Mouse (Mus musculus) olfactory bulb, adult 2 months (tissue): Measurements from ENCODE around the gene Rnf220. TPM values are rescaled to one million over a fixed set of nuclear protein-coding genes. Genes with fewer than 3 reads are reported as not detected.

ENCODE experiments used
- H3K27ac ChIP-seq: fragments of 200-500 bp; 2 replicates; pipeline ENCODE4 v1.5.1; 2012; ENCODE audit warnings: low read depth, low read length; ENCODE audit not compliant: insufficient read depth
- H3K4me1 ChIP-seq: fragments of 200-500 bp; 2 replicates; pipeline ENCODE4 v1.6.1; 2012; ENCODE audit warnings: low read length; ENCODE audit not compliant: control insufficient read depth, insufficient read depth
- H3K4me3 ChIP-seq: fragments of 200-500 bp; 2 replicates; pipeline ENCODE4 v1.5.1; 2012; ENCODE audit warnings: mild to moderate bottlenecking, low read depth, low read length, moderate library complexity; ENCODE audit not compliant: insufficient read depth
- CTCF ChIP-seq: fragments of 200-500 bp; IDR thresholded peaks from 2 replicates; pipeline ENCODE4 v1.5.1; 2012; ENCODE audit warnings: low read depth, mild to moderate bottlenecking, low read length, moderate library complexity; ENCODE audit not compliant: insufficient read depth
- POLR2A ChIP-seq: fragments of 200-500 bp; IDR thresholded peaks from 2 replicates; pipeline ENCODE4 v1.6.1; 2012; ENCODE audit warnings: mild to moderate bottlenecking, low read depth, low read length, moderate library complexity; ENCODE audit not compliant: insufficient read depth
- WGBS: fragments of 180-500 bp; shearing (Covaris S2); methylation state at CpG from one replicate; pipeline ENCODE4 v1.1.7; 2018; 5-methylcytosine and 5-hydroxymethylcytosine counted together
- polyA plus RNA-seq: library from polyadenylated mRNA; stranded (reverse); fragments of >200 nt; gene quantifications from 2 replicates; pipeline ENCODE4 v1.2.4, GENCODE M21; 2012; ENCODE audit warnings: low replicate concordance; ENCODE audit not compliant: missing spikeins, insufficient read depth, insufficient read length

Rnf220 gene
- polyA plus RNA-seq, 1 experiment, result not detected

DNA sequence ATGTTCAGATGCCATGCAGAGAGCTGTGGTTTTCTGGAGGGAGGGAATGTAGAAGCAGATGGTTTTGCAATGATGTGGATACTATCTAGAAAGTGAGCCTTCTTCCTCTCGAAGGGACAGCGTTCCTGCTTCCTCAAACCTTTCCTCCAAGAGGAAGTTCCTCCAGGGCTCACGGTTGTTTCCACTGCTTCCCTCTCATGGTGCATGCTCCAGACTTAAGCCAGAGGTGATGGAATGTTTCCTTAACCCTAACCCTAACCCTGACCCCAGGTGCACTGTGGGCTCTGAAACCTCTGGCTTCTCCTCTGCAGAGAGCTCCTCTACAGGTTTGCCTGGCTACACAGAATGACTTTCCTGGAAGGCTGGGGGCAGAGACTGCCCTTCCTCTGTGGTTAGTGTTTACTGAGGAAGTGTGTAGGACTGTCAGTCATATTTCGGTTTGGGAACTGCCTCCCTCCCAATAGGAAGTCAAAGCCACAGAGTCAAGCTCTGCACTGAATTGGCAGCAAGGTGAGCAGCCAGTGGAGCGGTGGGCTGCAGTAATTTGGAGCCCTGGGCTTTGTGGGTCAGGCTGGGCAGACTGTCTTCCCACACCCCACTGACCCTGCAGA, 242.7 kb downstream of the Rnf220 start:
- TF ChIP-seq CTCF (no peak), POLR2A (no peak)
- Histone ChIP-seq H3K4me3 (no peak overlapping the region), H3K4me1 (peaks cover 9% of the 10 kb centered on the region), H3K27ac (no peak overlapping the region)
- WGBS, result 73% methylated on average over 5 of the region's 5 CpGs

DNA sequence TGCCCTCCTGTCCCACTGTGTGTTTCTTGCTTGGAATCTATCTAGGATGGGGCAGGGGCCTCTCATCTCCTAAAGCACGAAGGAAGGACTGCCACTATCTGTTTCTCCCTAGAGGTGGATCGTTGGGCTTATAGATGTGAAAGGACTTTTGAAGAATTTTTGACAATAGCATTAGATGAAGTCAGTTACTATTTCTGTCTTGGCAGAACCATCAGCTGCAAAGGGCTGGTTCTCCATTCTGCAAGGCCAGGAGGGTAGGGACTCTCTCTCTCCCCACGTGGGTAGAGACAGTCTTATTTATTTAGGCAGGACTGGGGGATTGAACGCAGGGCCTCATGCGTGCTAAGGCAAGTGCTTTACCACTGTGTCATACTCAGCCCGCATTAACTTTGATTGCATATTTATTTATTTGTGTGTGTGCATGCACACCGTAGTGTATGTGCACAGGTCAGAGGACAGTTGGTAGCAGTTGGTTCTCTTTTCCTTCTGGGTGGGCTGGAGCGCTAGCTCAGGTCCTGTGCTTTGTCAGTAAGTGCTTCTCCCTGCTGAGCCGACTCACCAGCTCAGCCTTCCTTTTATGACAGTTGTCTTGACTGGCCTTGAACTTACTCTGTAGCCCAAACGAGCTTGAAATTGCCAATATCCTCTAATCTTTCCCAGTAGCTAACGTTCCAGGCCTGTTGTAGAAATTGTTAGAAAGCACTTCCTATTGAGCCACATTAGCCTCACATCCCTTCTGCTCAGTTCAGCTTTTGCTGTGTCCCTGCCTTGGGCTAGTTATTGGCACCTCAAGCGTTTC, 243.4 kb downstream of the Rnf220 start:
- H3K4me3 ChIP-seq, result no peak overlapping the region
- H3K4me1 ChIP-seq, result peaks cover 9% of the 10 kb centered on the region
- H3K27ac ChIP-seq, result no peak overlapping the region
- no peak for TF ChIP-seq CTCF
- WGBS, result 82% methylated on average over 12 of the region's 12 CpGs

DNA sequence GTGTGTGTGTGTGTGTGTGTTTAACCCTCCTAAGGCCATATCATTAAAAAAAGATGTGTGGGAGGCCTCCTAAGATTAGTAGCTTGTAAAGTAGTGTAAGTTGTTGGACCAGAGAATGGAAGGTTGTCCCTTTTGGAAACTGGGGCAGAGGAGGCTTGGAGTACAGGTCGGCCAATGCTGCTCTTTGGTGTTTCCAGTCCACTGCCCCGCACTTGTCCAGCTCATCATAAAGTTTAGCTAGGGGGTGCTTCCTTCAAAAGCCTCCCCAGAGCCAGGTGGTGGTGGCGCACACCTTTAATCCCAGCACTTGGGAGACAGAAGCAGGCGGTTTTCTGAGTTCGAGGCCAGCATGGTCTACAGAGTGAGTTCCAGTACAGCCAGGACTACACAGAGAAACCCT, 244.1 kb downstream of the Rnf220 start:
- 95% methylated on average over 5 of the region's 5 CpGs for WGBS
- Histone ChIP-seq H3K4me1 (peaks cover 9% of the 10 kb centered on the region), H3K4me3 (no peak overlapping the region), H3K27ac (no peak overlapping the region)
- TF ChIP-seq CTCF, result no peak
- no peak for TF ChIP-seq POLR2A

DNA sequence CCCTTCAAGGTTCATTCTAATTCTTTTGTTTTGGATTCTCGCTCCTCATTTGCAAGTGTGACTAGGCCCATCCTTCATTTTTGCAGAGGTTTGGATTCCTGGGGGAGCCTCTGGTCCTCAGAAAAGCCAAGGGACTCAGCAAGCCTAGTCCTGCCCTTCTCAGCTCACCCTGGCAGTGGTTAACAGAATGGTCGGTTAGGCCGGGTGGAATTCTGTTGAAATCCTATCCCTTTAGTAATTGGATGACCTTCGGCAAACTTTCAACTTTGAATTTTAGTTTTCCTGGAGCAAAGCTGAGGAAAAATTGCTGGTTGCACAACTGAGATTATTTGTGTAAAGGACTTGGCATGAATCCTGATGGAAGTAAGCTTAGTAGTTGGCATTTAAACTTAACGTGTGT, 244.5 kb downstream of the Rnf220 start:
- WGBS, result 37% methylated on average over 5 of the region's 5 CpGs
- Histone ChIP-seq H3K27ac (no peak overlapping the region), H3K4me3 (peak overlapping the region; percentile 70), H3K4me1 (peaks cover 9% of the 10 kb centered on the region)
- no peak for TF ChIP-seq POLR2A
- TF ChIP-seq CTCF, result no peak

DNA sequence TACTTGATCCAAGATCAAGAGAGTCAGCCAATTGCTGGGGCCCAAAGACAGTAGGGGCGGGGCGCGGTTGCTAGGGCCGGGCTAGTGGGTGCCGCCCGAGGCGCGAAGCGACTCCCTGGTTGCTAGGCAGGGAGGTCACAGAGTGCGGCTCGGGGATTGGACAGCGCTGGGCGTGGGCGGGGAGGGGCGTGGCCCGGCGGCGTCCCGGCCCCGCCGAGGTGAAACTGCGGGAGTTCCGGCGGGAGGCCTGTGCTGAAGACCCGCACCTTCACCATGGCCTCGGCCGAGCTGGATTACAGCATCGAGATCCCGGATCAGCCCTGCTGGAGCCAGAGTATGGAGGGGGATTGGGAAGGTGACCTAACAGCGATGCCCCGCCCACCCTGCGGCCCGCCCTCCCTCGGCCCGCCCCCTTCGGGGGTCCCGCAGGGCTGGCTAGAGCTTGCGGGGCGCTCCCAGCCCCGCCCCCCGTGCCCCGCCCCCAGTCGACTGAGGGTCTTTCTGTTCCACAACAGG, 245.0 kb downstream of the Rnf220 start, which contains the start of the genes Tmem53 and Armh1:
Tmem53 (plus strand) TSS at position 151 of the 516 bp plus-strand sequence.
Armh1 (minus strand) TSS at position 325 of the 516 bp plus-strand sequence.
- under 1% methylated on average over 40 of the region's 43 CpGs for WGBS

DNA sequence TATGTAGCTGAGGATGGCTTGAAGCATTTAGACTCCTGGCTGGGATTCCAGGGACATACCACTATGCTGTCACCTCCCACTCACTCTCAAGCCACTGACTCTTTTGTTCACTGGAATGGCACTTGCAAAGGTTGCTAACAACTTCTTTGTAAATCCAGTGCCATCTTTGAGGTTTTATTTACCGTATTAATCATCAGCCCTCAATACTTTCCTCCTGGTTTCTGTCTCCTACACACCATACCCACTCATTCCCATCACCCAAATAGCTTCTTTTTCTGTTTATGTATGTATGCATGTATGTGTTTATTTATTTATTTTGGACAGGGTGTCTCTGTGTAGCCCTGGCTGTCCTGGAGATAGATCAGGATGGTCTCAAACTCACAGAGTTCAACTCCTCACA, 245.9 kb downstream of the Rnf220 start:
- Histone ChIP-seq H3K4me1 (peaks cover 9% of the 10 kb centered on the region), H3K27ac (no peak overlapping the region), H3K4me3 (no peak overlapping the region)
- WGBS, result 79% methylated on average over 1 of the region's 1 CpGs
- TF ChIP-seq POLR2A, result no peak
- no peak for TF ChIP-seq CTCF

More for the DNA sequence above, 245.0 kb downstream of the Rnf220 start, which contains the start of the genes Tmem53 and Armh1:
- TF ChIP-seq POLR2A (no peak), CTCF (no peak)
- Histone ChIP-seq H3K4me1 (peaks cover 9% of the 10 kb centered on the region), H3K27ac (no peak within 1 kb of the TSS), H3K4me3 (peak within 1 kb of the TSS; percentile 70)

GRCm38 (mm10) chr4:117240867-117241266, 256.0 kb downstream of the Rnf220 start:
- no peak for TF ChIP-seq POLR2A
- no peaks in the 10 kb centered on the region for H3K4me1 ChIP-seq
- no peak overlapping the region for H3K4me3 ChIP-seq
- WGBS, result 47% methylated on average over 6 of the region's 6 CpGs
- no peak overlapping the region for H3K27ac ChIP-seq

- Histone ChIP-seq H3K27ac (no peak overlapping the region), H3K4me1 (no peaks in the 10 kb centered on the region), H3K4me3 (no peak overlapping the region)
- TF ChIP-seq POLR2A (no peak), CTCF (no peak)
- WGBS, result 56% methylated on average over 2 of the region's 2 CpGs
Observed at GRCm38 (mm10) chr4:117239153-117239552, 257.7 kb downstream of the Rnf220 start.

DNA sequence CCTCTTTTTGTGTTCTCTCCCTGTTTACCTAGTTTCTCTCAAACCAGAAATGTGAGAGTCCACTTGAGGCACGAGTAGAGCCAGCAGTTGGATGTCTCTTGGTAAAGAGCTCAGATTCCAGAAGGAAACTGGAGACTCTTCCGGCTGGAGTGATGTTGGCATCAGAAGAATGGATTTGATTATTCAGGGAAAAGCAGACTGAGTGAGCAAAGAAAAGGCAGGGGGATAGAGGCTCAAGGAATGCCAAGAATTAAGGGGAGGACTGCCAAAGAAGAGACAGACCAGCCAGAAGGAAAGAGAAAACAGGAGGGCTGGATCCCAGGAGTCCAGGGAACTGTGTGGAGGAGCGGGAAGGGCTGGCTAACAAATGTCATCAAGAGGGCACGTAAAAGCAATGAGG, 261.0 kb downstream of the Rnf220 start:
- Histone ChIP-seq H3K4me1 (no peaks in the 10 kb centered on the region), H3K27ac (no peak overlapping the region), H3K4me3 (no peak overlapping the region)
- TF ChIP-seq POLR2A, result no peak
- TF ChIP-seq CTCF, result no peak
- 43% methylated on average over 4 of the region's 4 CpGs for WGBS
